14 mouse cellular contexts compared by ENCODE assay signal in the genomic region with DNA sequence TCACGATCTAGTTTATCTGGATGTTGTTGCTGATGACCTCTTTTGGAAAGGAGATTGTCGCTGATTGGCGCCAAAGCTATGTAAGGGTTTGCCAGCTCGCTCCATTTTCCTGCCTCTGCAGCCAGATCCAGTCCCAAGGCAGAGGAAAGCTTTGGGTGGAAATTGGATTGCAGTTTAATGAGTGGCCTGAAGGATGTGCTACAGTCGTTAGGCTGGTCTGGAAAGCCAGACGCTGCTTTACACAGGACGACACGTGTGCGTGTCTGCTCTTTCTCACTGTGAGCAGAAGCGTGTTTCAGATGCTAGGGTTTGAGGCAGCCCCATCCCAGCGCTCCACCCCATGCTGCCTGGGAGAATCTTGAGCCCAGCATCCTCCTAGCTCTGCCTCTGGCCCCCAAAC. TPM values are rescaled to one million over a fixed set of nuclear protein-coding genes. Genes with fewer than 3 reads are reported as not detected.
DNase-seq lines count a peak whose midpoint lies in the region; ATAC-seq lines count a peak whose summit lies in the region.
"Had no signal": no experiment of that assay in that cellular context is flagged by ENCODE, and none has a peak within 500 bp of the region (broad histone marks: within the 10 kb centered on the region; RNA-seq: fewer than 3 reads in every experiment).

No protein-coding gene starts in this region.

- no peak overlapping the region for H3K4me2 ChIP-seq in embryonic facial prominence, embryonic 11.5 days (ENCODE audit: low read depth, low read length)
- H3K4me2 ChIP-seq in intestine, embryonic 16.5 days (ENCODE audit: low read depth, low read length) = no peak overlapping the region
- H3K4me2 ChIP-seq in intestine, embryonic 15.5 days (replicated peaks) = no peak overlapping the region
- no peak overlapping the region for H3K4me2 ChIP-seq in midbrain, embryonic 14.5 days (ENCODE audit: low read length)
- no peak overlapping the region for H3K4me2 ChIP-seq in midbrain, embryonic 16.5 days (ENCODE audit: low read length)

- peak; percentile 20 for DNase-seq in embryonic facial prominence, embryonic 11.5 days (ENCODE audit: low spot score)
- no peak for DNase-seq in embryonic facial prominence, embryonic 10.5 days (ENCODE audit: low spot score)
- DNase-seq in midbrain, embryonic 14.5 days = peak; percentile 56
- DNase-seq in retina, embryonic 14.5 days (ENCODE audit: low spot score) = peak; percentile 58
- DNase-seq in thymus, adult 18-20 months = no peak
- DNase-seq: adrenal gland, postnatal 36 days; B cell, adult 2 months; cerebellum, adult 9-11 months; spleen, adult 18-20 months; thymus, adult 2 months had no signal

- no peak overlapping the region for H3K9ac ChIP-seq in embryonic facial prominence, embryonic 11.5 days (replicated peaks; ENCODE audit: low read length)
- no peak overlapping the region for H3K9ac ChIP-seq in intestine, embryonic 16.5 days (ENCODE audit: low read depth, low read length)
- no peak overlapping the region for H3K9ac ChIP-seq in intestine, embryonic 15.5 days
- H3K9ac ChIP-seq in midbrain, embryonic 14.5 days (replicated peaks; ENCODE audit: low read length) = no peak overlapping the region
- H3K9ac ChIP-seq in midbrain, embryonic 16.5 days (ENCODE audit: low read depth, low read length) = no peak overlapping the region

- no peaks in the 10 kb centered on the region for H3K36me3 ChIP-seq in embryonic facial prominence, embryonic 11.5 days (replicated peaks; ENCODE audit: control insufficient read depth, insufficient read depth, low read depth, low read length)
- no peaks in the 10 kb centered on the region for H3K36me3 ChIP-seq in embryonic facial prominence, embryonic 10.5 days (replicated peaks)
- H3K36me3 ChIP-seq in intestine, embryonic 16.5 days (ENCODE audit: control insufficient read depth, insufficient read depth, low read length) = no peaks in the 10 kb centered on the region
- H3K36me3 ChIP-seq in intestine, embryonic 15.5 days = no peaks in the 10 kb centered on the region
- no peaks in the 10 kb centered on the region for H3K36me3 ChIP-seq in midbrain, embryonic 14.5 days (ENCODE audit: control insufficient read depth, insufficient read depth, low read length)
- H3K36me3 ChIP-seq in midbrain, embryonic 16.5 days (ENCODE audit: control insufficient read depth, insufficient read depth, low read length) = no peaks in the 10 kb centered on the region

- no peak for ATAC-seq in embryonic facial prominence, embryonic 11.5 days (replicated peaks; ENCODE audit: insufficient number of reproducible peaks, low FRiP score, low TSS enrichment, low read depth)
- ATAC-seq in intestine, embryonic 16.5 days = peak; percentile 38; the same call in 1 of the 2 replicates
- no peak for ATAC-seq in intestine, embryonic 15.5 days
- no peak for ATAC-seq in midbrain, embryonic 14.5 days (ENCODE audit: low FRiP score, low TSS enrichment)
- ATAC-seq in midbrain, embryonic 16.5 days = no peak

- no peak overlapping the region for H3K27ac ChIP-seq in embryonic facial prominence, embryonic 11.5 days (replicated peaks; ENCODE audit: low read depth, low read length)
- no peak overlapping the region for H3K27ac ChIP-seq in embryonic facial prominence, embryonic 10.5 days (replicated peaks)
- H3K27ac ChIP-seq in intestine, embryonic 16.5 days (ENCODE audit: low read length) = no peak overlapping the region
- H3K27ac ChIP-seq in intestine, embryonic 15.5 days = no peak overlapping the region
- 0 out of 2 replicates have a peak overlapping the region, but pooled peaks have one; percentile 3 for H3K27ac ChIP-seq in midbrain, embryonic 14.5 days (replicated peaks; ENCODE audit: low read depth, low read length)
- no peak overlapping the region for H3K27ac ChIP-seq in midbrain, embryonic 16.5 days (ENCODE audit: low read length)

- WGBS in embryonic facial prominence, embryonic 11.5 days = 54% methylated on average over 11 of the region's 11 CpGs
- 57% methylated on average over 11 of the region's 11 CpGs for WGBS in embryonic facial prominence, embryonic 10.5 days
- 40% methylated on average over 11 of the region's 11 CpGs for WGBS in intestine, embryonic 16.5 days
- WGBS in intestine, embryonic 15.5 days = 51% methylated on average over 11 of the region's 11 CpGs
- WGBS in midbrain, embryonic 14.5 days = 46% methylated on average over 11 of the region's 11 CpGs
- 44% methylated on average over 11 of the region's 11 CpGs for WGBS in midbrain, embryonic 16.5 days

- H3K4me1 ChIP-seq in embryonic facial prominence, embryonic 11.5 days (ENCODE audit: control insufficient read depth, insufficient read depth, low read length) = no peaks in the 10 kb centered on the region
- H3K4me1 ChIP-seq in embryonic facial prominence, embryonic 10.5 days = peaks cover 31% of the 10 kb centered on the region
- peaks cover 4% of the 10 kb centered on the region for H3K4me1 ChIP-seq in intestine, embryonic 16.5 days (ENCODE audit: control insufficient read depth, insufficient read depth, low read length)
- no peaks in the 10 kb centered on the region for H3K4me1 ChIP-seq in intestine, embryonic 15.5 days (replicated peaks)
- peaks cover 9% of the 10 kb centered on the region; the same call in 1 of the 2 replicates for H3K4me1 ChIP-seq in midbrain, embryonic 14.5 days (ENCODE audit: control insufficient read depth, insufficient read depth, low read length)
- peaks cover 14% of the 10 kb centered on the region; the same call in 1 of the 2 replicates for H3K4me1 ChIP-seq in midbrain, embryonic 16.5 days (ENCODE audit: control insufficient read depth, insufficient read depth, low read length)

- no peaks in the 10 kb centered on the region for H3K27me3 ChIP-seq in embryonic facial prominence, embryonic 11.5 days (ENCODE audit: control insufficient read depth, insufficient read depth, low read length)
- H3K27me3 ChIP-seq in embryonic facial prominence, embryonic 10.5 days (replicated peaks; ENCODE audit: low read depth, poor library complexity, severe bottlenecking) = peaks cover 6% of the 10 kb centered on the region
- H3K27me3 ChIP-seq in intestine, embryonic 16.5 days (replicated peaks; ENCODE audit: control insufficient read depth, insufficient read depth, low read length) = no peaks in the 10 kb centered on the region; the same call in 1 of the 2 replicates
- H3K27me3 ChIP-seq in intestine, embryonic 15.5 days (replicated peaks) = no peaks in the 10 kb centered on the region
- H3K27me3 ChIP-seq in midbrain, embryonic 14.5 days (ENCODE audit: control insufficient read depth, insufficient read depth, low read length) = no peaks in the 10 kb centered on the region
- H3K27me3 ChIP-seq in midbrain, embryonic 16.5 days (ENCODE audit: control insufficient read depth, insufficient read depth, low read depth, low read length) = no peaks in the 10 kb centered on the region

- H3K4me3 ChIP-seq in embryonic facial prominence, embryonic 11.5 days (ENCODE audit: low read depth, low read length) = no peak overlapping the region
- no peak overlapping the region for H3K4me3 ChIP-seq in embryonic facial prominence, embryonic 10.5 days
- no peak overlapping the region for H3K4me3 ChIP-seq in intestine, embryonic 16.5 days (ENCODE audit: low read length)
- H3K4me3 ChIP-seq in intestine, embryonic 15.5 days (replicated peaks) = no peak overlapping the region
- H3K4me3 ChIP-seq in midbrain, embryonic 14.5 days (replicated peaks; ENCODE audit: low read depth, low read length) = no peak overlapping the region
- no peak overlapping the region for H3K4me3 ChIP-seq in midbrain, embryonic 16.5 days (ENCODE audit: low read depth, low read length)

- H3K9me3 ChIP-seq in embryonic facial prominence, embryonic 11.5 days (replicated peaks; ENCODE audit: control insufficient read depth, low read length) = no peaks in the 10 kb centered on the region
- no peaks in the 10 kb centered on the region for H3K9me3 ChIP-seq in embryonic facial prominence, embryonic 10.5 days
- H3K9me3 ChIP-seq in intestine, embryonic 16.5 days (ENCODE audit: control insufficient read depth, low read length) = no peaks in the 10 kb centered on the region
- no peaks in the 10 kb centered on the region for H3K9me3 ChIP-seq in intestine, embryonic 15.5 days
- H3K9me3 ChIP-seq in midbrain, embryonic 14.5 days (ENCODE audit: control insufficient read depth, low read length) = no peaks in the 10 kb centered on the region
- no peaks in the 10 kb centered on the region for H3K9me3 ChIP-seq in midbrain, embryonic 16.5 days (replicated peaks; ENCODE audit: control insufficient read depth, low read length, poor library complexity, severe bottlenecking)

RNA-seq across cellular contexts. Expression of gene Gm6588, which starts 42.3 kb away (rescaled TPM):
- polyA plus RNA-seq in embryonic facial prominence, embryonic 11.5 days (2014; fragmentation: Nextera tagmentation; extraction: Ambion mirVana) = not detected in 2 replicates
- polyA plus RNA-seq in embryonic facial prominence, embryonic 10.5 days (2016; fragmentation: Nextera tagmentation; extraction: Ambion mirVana) = not detected in 2 replicates
- not detected in 2 replicates for polyA plus RNA-seq in intestine, embryonic 16.5 days (2015; fragmentation: Nextera tagmentation; extraction: Ambion mirVana)
- polyA plus RNA-seq in intestine, embryonic 15.5 days (2015; fragmentation: Nextera tagmentation; extraction: Ambion mirVana) = not detected in 2 replicates
- polyA plus RNA-seq in midbrain, embryonic 14.5 days (2014; fragmentation: Nextera tagmentation; extraction: Ambion mirVana) = 0.26 and 0.61 TPM in 2 replicates
- polyA plus RNA-seq in midbrain, embryonic 16.5 days (2015; fragmentation: Nextera tagmentation; extraction: Ambion mirVana) = 1.0 and 1.6 TPM in 2 replicates
- polyA plus RNA-seq: lung, embryonic 16.5 days had no signal

Comparison
In these comparisons a context has a peak if more than half of its experiments do, and no peak if none do; other contexts are left out.
1. DNase-seq: peak in embryonic facial prominence, embryonic 11.5 days (single experiment), midbrain, embryonic 14.5 days (single experiment) and retina, embryonic 14.5 days (single experiment); none in embryonic facial prominence, embryonic 10.5 days (single experiment) and thymus, adult 18-20 months (0 of 2).